Mouse (Mus musculus): ENCODE data around the gene 4930451I11Rik.

- TF ChIP-seq POLR2A (IDR thresholded peaks at IDR 0.05; ENCODE audit: low read depth, low read length) (no peak), CTCF (IDR thresholded peaks at IDR 0.05; ENCODE audit: extremely low read depth, insufficient read depth, insufficient read length, insufficient replicate concordance) (no peak)
Observed at GRCm38 (mm10) chr7:126856741-126857420, 25.4 kb upstream of the 4930451I11Rik start.

All from spleen, adult 2 months (tissue).